Mouse (Mus musculus): ENCODE results near the gene Ubc. TPM values are rescaled to one million over a fixed set of nuclear protein-coding genes. Genes with fewer than 3 reads are reported as not detected.

Ubc gene
- polyA plus RNA-seq, 1 experiment from 2014 or later, result 988 TPM

GRCm38 (mm10) chr5:125385215-125385940, 4.6 kb downstream of the Ubc start:
- Histone ChIP-seq H3K36me3 (replicated peaks) (peaks cover 44% of the 10 kb centered on the region), H3K27me3 (replicated peaks; ENCODE audit: low read depth, poor library complexity, severe bottlenecking) (no peaks in the 10 kb centered on the region), H3K4me1 (peaks cover 10% of the 10 kb centered on the region), H3K9me3 (no peaks in the 10 kb centered on the region), H3K4me3 (no peak overlapping the region), H3K27ac (replicated peaks) (no peak overlapping the region)
- no peak for DNase-seq (ENCODE audit: low spot score)
- 83% methylated on average over 8 of the region's 8 CpGs for WGBS

DNA sequence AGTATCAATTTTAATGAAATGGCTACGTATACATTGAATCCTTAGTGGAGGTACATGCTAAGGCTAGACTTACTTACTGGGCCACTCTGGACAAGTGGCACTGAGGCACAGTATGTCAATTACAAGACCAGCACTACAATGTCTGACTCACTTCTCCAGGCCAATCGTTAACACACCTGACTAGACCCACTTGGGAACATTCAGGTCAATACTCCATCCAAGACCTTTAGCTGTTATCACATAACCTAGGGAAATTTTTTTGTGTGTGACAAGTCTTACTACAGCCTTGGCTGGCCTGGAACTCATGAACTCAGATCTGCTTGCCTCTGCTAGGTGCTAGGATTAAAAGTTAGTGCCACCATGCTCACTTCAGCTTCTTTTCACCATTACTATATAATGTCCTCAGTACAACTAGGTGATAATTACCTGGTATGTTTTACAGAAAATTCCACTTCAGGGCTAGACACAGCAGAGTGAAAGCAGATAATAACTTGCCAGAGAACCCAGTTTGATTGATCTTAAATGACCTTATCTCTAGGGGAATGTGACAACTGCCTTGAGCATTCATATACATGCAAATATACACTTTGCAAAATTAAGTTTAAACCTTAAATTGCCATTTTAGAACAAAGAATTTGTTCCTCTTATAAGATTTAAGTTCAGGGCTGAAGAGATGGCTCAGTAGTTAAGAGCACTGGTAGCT, 5.3 kb downstream of the Ubc start:
- 93% methylated on average over 2 of the region's 2 CpGs for WGBS
- Histone ChIP-seq H3K36me3 (replicated peaks) (peaks cover 44% of the 10 kb centered on the region), H3K27ac (replicated peaks) (no peak overlapping the region), H3K4me1 (peaks cover 7% of the 10 kb centered on the region), H3K4me3 (no peak overlapping the region), H3K27me3 (replicated peaks; ENCODE audit: low read depth, poor library complexity, severe bottlenecking) (no peaks in the 10 kb centered on the region), H3K9me3 (no peaks in the 10 kb centered on the region)
- DNase-seq (ENCODE audit: low spot score), result no peak

DNA sequence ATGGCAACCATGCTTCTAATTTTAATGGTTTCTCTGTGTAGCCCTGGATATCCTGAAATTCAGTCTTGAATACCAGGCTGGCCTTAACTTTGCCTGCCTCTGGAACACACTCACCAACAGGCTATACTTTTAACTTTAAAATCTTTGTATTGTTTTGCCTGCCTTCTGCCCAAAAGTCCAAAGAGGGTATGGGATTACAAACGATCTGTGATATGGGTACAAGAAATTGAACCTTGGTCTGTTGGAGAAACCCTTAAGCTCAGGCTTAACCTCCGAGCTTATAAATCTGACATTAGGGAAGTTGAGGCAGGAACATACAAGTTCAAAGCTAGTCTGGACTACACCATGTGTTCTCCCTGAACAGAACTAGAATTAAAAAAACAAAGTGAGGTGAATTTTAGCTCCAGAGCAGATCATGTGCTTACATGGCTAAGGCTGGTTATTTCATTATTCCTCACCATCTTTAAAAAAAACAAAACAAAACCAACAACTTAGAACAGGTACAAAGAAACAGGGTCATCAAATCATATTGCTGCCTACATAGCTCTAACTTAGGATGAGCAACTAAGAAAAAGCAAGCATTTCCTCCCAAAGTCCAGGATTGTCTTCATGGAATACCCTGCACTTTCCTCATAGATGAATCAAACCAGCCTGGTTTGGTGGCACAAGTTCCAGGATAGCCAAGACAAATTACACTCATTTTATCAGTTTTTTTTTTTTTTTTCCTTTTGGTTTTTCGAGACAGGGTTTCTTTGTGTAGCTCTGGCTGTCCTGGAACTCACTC, 6.2 kb downstream of the Ubc start:
- Histone ChIP-seq H3K4me1 (peaks cover 7% of the 10 kb centered on the region), H3K9me3 (no peaks in the 10 kb centered on the region), H3K4me3 (no peak overlapping the region), H3K27ac (replicated peaks) (no peak overlapping the region), H3K36me3 (replicated peaks) (peaks cover 44% of the 10 kb centered on the region), H3K27me3 (replicated peaks; ENCODE audit: low read depth, poor library complexity, severe bottlenecking) (no peaks in the 10 kb centered on the region)
- DNase-seq (ENCODE audit: low spot score), result no peak
- 84% methylated on average over 3 of the region's 3 CpGs for WGBS

DNA sequence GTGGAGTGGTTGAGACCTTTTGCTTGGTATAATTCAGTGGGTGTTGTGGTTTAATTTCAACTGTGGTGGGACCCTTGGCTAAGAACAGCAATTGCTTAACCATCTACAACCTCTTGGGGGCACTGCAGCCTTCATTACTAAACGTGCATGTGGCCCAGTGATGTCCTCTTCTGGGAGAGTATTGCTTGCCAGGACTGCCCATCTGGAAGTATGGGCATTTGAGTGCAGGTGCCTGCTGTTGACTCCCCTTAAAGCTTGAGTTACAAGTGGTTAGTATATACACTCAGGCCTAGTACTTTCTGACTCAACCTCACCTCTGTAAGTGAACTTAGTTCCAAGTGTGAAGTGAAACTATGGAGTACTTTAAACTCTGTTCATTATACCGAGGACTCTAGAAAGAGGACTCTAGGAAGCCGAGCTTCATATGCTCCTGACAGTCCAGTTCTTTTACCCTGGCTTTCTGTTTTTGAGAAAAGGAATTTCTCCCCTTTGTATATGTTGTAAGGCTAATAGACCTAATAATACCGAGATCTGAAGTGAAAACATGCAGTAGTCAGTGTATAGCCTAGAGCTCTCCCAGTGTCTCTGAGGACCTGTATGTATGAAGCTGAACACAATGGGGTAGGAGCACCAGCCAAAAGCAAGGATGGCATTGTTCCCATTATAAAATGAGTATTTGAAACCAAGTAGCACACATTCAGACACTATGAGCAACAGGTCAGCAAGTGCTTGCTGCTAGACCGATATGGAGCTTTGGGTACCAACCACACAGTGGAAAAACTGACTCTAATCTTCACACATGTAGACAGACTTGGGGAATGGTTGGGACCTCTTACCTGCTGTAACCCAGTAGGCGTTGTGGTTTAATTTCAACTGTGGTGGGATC, 7.1 kb downstream of the Ubc start:
- H3K27ac ChIP-seq (replicated peaks), result no peak overlapping the region
- H3K36me3 ChIP-seq (replicated peaks), result peaks cover 35% of the 10 kb centered on the region
- 62% methylated on average over 6 of the region's 6 CpGs for WGBS
- no peaks in the 10 kb centered on the region for H3K9me3 ChIP-seq
- H3K27me3 ChIP-seq (replicated peaks; ENCODE audit: low read depth, poor library complexity, severe bottlenecking), result no peaks in the 10 kb centered on the region
- no peak overlapping the region for H3K4me3 ChIP-seq
- DNase-seq (ENCODE audit: low spot score), result peak; percentile 49
- H3K4me1 ChIP-seq, result no peaks in the 10 kb centered on the region; the same call in 1 of the 2 replicates

GRCm38 (mm10) chr5:125381954-125382672, 7.9 kb downstream of the Ubc start:
- 87% methylated on average over 5 of the region's 5 CpGs for WGBS
- Histone ChIP-seq H3K27me3 (replicated peaks; ENCODE audit: low read depth, poor library complexity, severe bottlenecking) (no peaks in the 10 kb centered on the region), H3K9me3 (no peaks in the 10 kb centered on the region), H3K4me3 (no peak overlapping the region), H3K27ac (replicated peaks) (no peak overlapping the region), H3K4me1 (no peaks in the 10 kb centered on the region; the same call in 1 of the 2 replicates), H3K36me3 (replicated peaks) (peaks cover 32% of the 10 kb centered on the region)
- DNase-seq (ENCODE audit: low spot score), result no peak

- 86% methylated on average over 5 of the region's 5 CpGs for WGBS
- H3K4me1 ChIP-seq, result no peaks in the 10 kb centered on the region; the same call in 1 of the 2 replicates
- no peaks in the 10 kb centered on the region for H3K9me3 ChIP-seq
- no peak overlapping the region for H3K27ac ChIP-seq (replicated peaks)
- H3K36me3 ChIP-seq (replicated peaks), result peaks cover 9% of the 10 kb centered on the region
- DNase-seq (ENCODE audit: low spot score), result no peak
- H3K27me3 ChIP-seq (replicated peaks; ENCODE audit: low read depth, poor library complexity, severe bottlenecking), result no peaks in the 10 kb centered on the region
- no peak overlapping the region for H3K4me3 ChIP-seq
Observed at GRCm38 (mm10) chr5:125378919-125379318, 11.1 kb downstream of the Ubc start.

GRCm38 (mm10) chr5:125377214-125377613, 12.8 kb downstream of the Ubc start:
- Histone ChIP-seq H3K27me3 (replicated peaks; ENCODE audit: low read depth, poor library complexity, severe bottlenecking) (no peaks in the 10 kb centered on the region), H3K9me3 (no peaks in the 10 kb centered on the region), H3K4me3 (no peak overlapping the region), H3K27ac (replicated peaks) (no peak overlapping the region), H3K4me1 (no peaks in the 10 kb centered on the region; the same call in 1 of the 2 replicates), H3K36me3 (replicated peaks) (no peaks in the 10 kb centered on the region)
- WGBS, result 70% methylated on average over 7 of the region's 7 CpGs
- no peak for DNase-seq (ENCODE audit: low spot score)

DNA sequence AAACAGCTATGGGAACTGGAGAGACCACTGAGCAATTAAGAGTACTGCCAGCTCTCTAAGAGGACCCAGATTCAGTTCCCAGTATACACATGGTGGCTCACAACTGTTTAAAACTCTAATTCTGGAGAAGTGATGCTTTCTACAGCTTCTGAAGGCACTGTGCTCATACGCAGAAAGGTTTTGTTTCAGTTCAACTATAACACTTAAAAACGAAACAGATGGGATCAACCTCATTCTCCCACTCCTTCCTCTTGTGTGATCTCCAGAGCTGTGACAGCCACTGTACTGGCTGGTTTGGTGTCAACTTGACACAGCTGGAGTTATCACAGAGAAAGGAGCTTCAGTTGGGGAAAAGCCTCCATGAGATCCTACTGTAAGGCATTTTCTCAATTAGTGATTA, 14.1 kb downstream of the Ubc start:
- H3K27ac ChIP-seq (replicated peaks), result no peak overlapping the region
- H3K36me3 ChIP-seq (replicated peaks), result no peaks in the 10 kb centered on the region
- H3K9me3 ChIP-seq, result no peaks in the 10 kb centered on the region
- no peaks in the 10 kb centered on the region; the same call in 1 of the 2 replicates for H3K4me1 ChIP-seq
- 87% methylated on average over 2 of the region's 2 CpGs for WGBS
- no peak overlapping the region for H3K4me3 ChIP-seq
- no peak for DNase-seq (ENCODE audit: low spot score)
- no peaks in the 10 kb centered on the region for H3K27me3 ChIP-seq (replicated peaks; ENCODE audit: low read depth, poor library complexity, severe bottlenecking)

DNA sequence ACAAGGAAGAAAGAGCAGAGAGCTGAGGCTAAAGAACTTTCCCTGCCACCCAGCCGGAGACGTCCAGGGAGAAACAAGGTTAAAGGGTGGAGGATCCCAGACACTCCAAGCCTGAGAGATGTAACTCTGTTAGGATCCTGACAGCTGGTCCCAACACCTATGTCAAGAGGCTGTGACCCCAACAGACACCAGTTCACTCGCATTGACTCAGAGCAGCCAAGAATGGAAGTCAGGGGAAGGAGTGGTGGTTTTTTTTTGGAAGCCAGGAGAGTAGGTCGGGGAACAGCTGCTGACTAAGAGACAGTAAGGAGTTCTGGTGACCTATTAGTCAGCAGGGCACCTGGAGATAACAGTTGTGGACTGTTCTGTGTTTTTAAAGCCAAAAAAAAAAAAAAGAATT, 18.0 kb downstream of the Ubc start:
- Histone ChIP-seq H3K9me3 (no peaks in the 10 kb centered on the region), H3K27ac (replicated peaks) (no peak overlapping the region), H3K27me3 (replicated peaks; ENCODE audit: low read depth, poor library complexity, severe bottlenecking) (no peaks in the 10 kb centered on the region), H3K4me3 (no peak overlapping the region), H3K4me1 (no peaks in the 10 kb centered on the region), H3K36me3 (replicated peaks) (no peaks in the 10 kb centered on the region)
- no peak for DNase-seq (ENCODE audit: low spot score)
- WGBS, result 86% methylated on average over 4 of the region's 4 CpGs

GRCm38 (mm10) chr5:125370950-125371693, 18.9 kb downstream of the Ubc start:
- H3K4me3 ChIP-seq, result no peak overlapping the region
- H3K9me3 ChIP-seq, result no peaks in the 10 kb centered on the region
- H3K36me3 ChIP-seq (replicated peaks), result no peaks in the 10 kb centered on the region
- no peaks in the 10 kb centered on the region for H3K27me3 ChIP-seq (replicated peaks; ENCODE audit: low read depth, poor library complexity, severe bottlenecking)
- DNase-seq (ENCODE audit: low spot score), result no peak
- no peak overlapping the region for H3K27ac ChIP-seq (replicated peaks)
- WGBS, result 75% methylated on average over 7 of the region's 7 CpGs
- no peaks in the 10 kb centered on the region for H3K4me1 ChIP-seq

- Histone ChIP-seq H3K27me3 (replicated peaks; ENCODE audit: low read depth, poor library complexity, severe bottlenecking) (no peaks in the 10 kb centered on the region), H3K9me3 (no peaks in the 10 kb centered on the region; the same call in 1 of the 2 replicates), H3K4me1 (no peaks in the 10 kb centered on the region), H3K36me3 (replicated peaks) (no peaks in the 10 kb centered on the region), H3K4me3 (no peak overlapping the region), H3K27ac (replicated peaks) (no peak overlapping the region)
- DNase-seq (ENCODE audit: low spot score), result peak; percentile 64
- 2% methylated on average over 4 of the region's 4 CpGs for WGBS
Observed at GRCm38 (mm10) chr5:125368568-125368967, 21.4 kb downstream of the Ubc start.

Measured in embryonic facial prominence, embryonic 10.5 days (tissue).